Mouse (Mus musculus): Measurements from ENCODE around the gene Cdh3.

GRCm38 (mm10) chr8:106545149-106545548, 34.5 kb downstream of the Cdh3 start:
- TF ChIP-seq CTCF (IDR thresholded peaks at IDR 0.05; ENCODE audit: insufficient read depth, low read length) (0 out of 2 replicates have a peak, but pooled peaks have one; percentile 11), POLR2A (IDR thresholded peaks at IDR 0.05; ENCODE audit: borderline replicate concordance, extremely low read depth, low read depth, low read length) (no peak)

Data from lung, adult 2 months (tissue).